16 mouse cellular contexts compared by ENCODE assay signal in genomic region chr1:120083921-120084517, GRCm38 (mm10). TPM values are rescaled to one million over a fixed set of nuclear protein-coding genes. Genes with fewer than 3 reads are reported as not detected.
DNase-seq lines count a peak whose midpoint lies in the region; ATAC-seq and TF ChIP-seq lines count a peak whose summit lies in the region.
"Had no signal": no experiment of that assay in that cellular context is flagged by ENCODE, and none has a peak within 500 bp of the region (broad histone marks: within the 10 kb centered on the region; RNA-seq: fewer than 3 reads in every experiment).

No protein-coding gene starts in this region.

- H3K4me3 ChIP-seq in heart, embryonic 14.5 days (ENCODE audit: control insufficient read depth in 1 of 2, insufficient read depth in 1 of 2, low read depth in 1 of 2, low read length in 2 of 2) = no peak overlapping the region
- no peak overlapping the region for H3K4me3 ChIP-seq in heart, embryonic 11.5 days (ENCODE audit: low read depth, low read length)
- no peak overlapping the region for H3K4me3 ChIP-seq in lung, embryonic 16.5 days (ENCODE audit: low read length)
- H3K4me3 ChIP-seq in intestine, embryonic 15.5 days (replicated peaks) = no peak overlapping the region
- H3K4me3 ChIP-seq in stomach, postnatal 0 days (ENCODE audit: low read depth, low read length) = no peak overlapping the region
- no peak overlapping the region for H3K4me3 ChIP-seq in gastrocnemius, adult 2 months
- H3K4me3 ChIP-seq: hindbrain, embryonic 12.5 days; limb, embryonic 10.5 days; midbrain, embryonic 12.5 days had no signal

- H3K9ac ChIP-seq in heart, embryonic 14.5 days (ENCODE audit: low read length) = no peak overlapping the region
- H3K9ac ChIP-seq in heart, embryonic 11.5 days (ENCODE audit: low read depth, low read length) = no peak overlapping the region
- H3K9ac ChIP-seq in lung, embryonic 16.5 days (ENCODE audit: low read length) = no peak overlapping the region
- no peak overlapping the region for H3K9ac ChIP-seq in intestine, embryonic 15.5 days
- H3K9ac ChIP-seq in stomach, postnatal 0 days (ENCODE audit: low read length) = no peak overlapping the region
- H3K9ac ChIP-seq: hindbrain, embryonic 12.5 days had no signal

- H3K9me3 ChIP-seq in heart, embryonic 14.5 days (ENCODE audit: control insufficient read depth, low read length) = no peaks in the 10 kb centered on the region
- no peaks in the 10 kb centered on the region for H3K9me3 ChIP-seq in heart, embryonic 11.5 days (replicated peaks; ENCODE audit: control insufficient read depth, low read length)
- H3K9me3 ChIP-seq in lung, embryonic 16.5 days (ENCODE audit: control insufficient read depth, low read length) = no peaks in the 10 kb centered on the region
- H3K9me3 ChIP-seq in intestine, embryonic 15.5 days = no peaks in the 10 kb centered on the region
- H3K9me3 ChIP-seq in stomach, postnatal 0 days (ENCODE audit: control insufficient read depth, low read length) = no peaks in the 10 kb centered on the region
- H3K9me3 ChIP-seq: G1E; hindbrain, embryonic 12.5 days; limb, embryonic 10.5 days; midbrain, embryonic 12.5 days had no signal

- ATAC-seq in heart, embryonic 14.5 days (ENCODE audit: insufficient number of reproducible peaks, insufficient read depth, low FRiP score, low read depth) = peak; percentile 40; the same call in 1 of the 2 replicates
- ATAC-seq in heart, embryonic 11.5 days (replicated peaks; ENCODE audit: insufficient number of reproducible peaks, low FRiP score, low TSS enrichment) = no peak
- peak; percentile 39; the same call in 1 of the 2 replicates for ATAC-seq in lung, embryonic 16.5 days (ENCODE audit: low read depth)
- peak; percentile 77 for ATAC-seq in intestine, embryonic 15.5 days
- ATAC-seq in stomach, postnatal 0 days (ENCODE audit: low FRiP score, low TSS enrichment) = peak; percentile 78
- ATAC-seq: forebrain, embryonic 14.5 days had no signal

- TF ChIP-seq EP300 in stomach, postnatal 0 days (optimal IDR thresholded peaks at IDR 0.05) = no peak

- WGBS in heart, embryonic 14.5 days = 24% methylated on average over 5 of the region's 5 CpGs
- 29% methylated on average over 5 of the region's 5 CpGs for WGBS in heart, embryonic 11.5 days (ENCODE audit: insufficient replicate concordance)
- WGBS in lung, embryonic 16.5 days = 19% methylated on average over 5 of the region's 5 CpGs
- 28% methylated on average over 5 of the region's 5 CpGs for WGBS in intestine, embryonic 15.5 days
- 32% methylated on average over 5 of the region's 5 CpGs for WGBS in stomach, postnatal 0 days

- intact Hi-C loops in left cerebral cortex, postnatal 4 days (cut with DNase I) = no loop called here
- intact Hi-C loops in gastrocnemius, adult 2 months (cut with DNase I) = no loop called here

- DNase-seq in lung, postnatal 36 days = no peak
- DNase-seq in stomach, postnatal 0 days (ENCODE audit: low spot score) = peak; percentile 67
- DNase-seq in left cerebral cortex, postnatal 4 days = no peak
- no peak for DNase-seq in gastrocnemius, adult 2 months
- DNase-seq: adrenal gland, postnatal 14 days; cerebellum, postnatal 10 days; kidney, adult 18-20 months had no signal

- no peak overlapping the region for H3K4me2 ChIP-seq in heart, embryonic 14.5 days (ENCODE audit: low read length)
- H3K4me2 ChIP-seq in heart, embryonic 11.5 days = no peak overlapping the region
- H3K4me2 ChIP-seq in lung, embryonic 16.5 days (ENCODE audit: low read depth, low read length) = no peak overlapping the region
- peak overlapping the region; percentile 45 for H3K4me2 ChIP-seq in intestine, embryonic 15.5 days (replicated peaks)
- no peak overlapping the region for H3K4me2 ChIP-seq in stomach, postnatal 0 days (replicated peaks; ENCODE audit: low read depth)
- H3K4me2 ChIP-seq: hindbrain, embryonic 12.5 days; midbrain, embryonic 12.5 days had no signal

- H3K36me3 ChIP-seq in heart, embryonic 14.5 days (ENCODE audit: control insufficient read depth, insufficient read depth, low read length) = no peaks in the 10 kb centered on the region
- H3K36me3 ChIP-seq in heart, embryonic 11.5 days (ENCODE audit: control insufficient read depth, insufficient read depth, low read length) = no peaks in the 10 kb centered on the region
- H3K36me3 ChIP-seq in lung, embryonic 16.5 days (ENCODE audit: control insufficient read depth, insufficient read depth, low read length) = no peaks in the 10 kb centered on the region
- H3K36me3 ChIP-seq in intestine, embryonic 15.5 days = no peaks in the 10 kb centered on the region
- no peaks in the 10 kb centered on the region for H3K36me3 ChIP-seq in stomach, postnatal 0 days (ENCODE audit: control insufficient read depth, insufficient read depth, low read length)
- H3K36me3 ChIP-seq: G1E; hindbrain, embryonic 12.5 days; limb, embryonic 10.5 days; midbrain, embryonic 12.5 days had no signal

- no peak for TF ChIP-seq CTCF in stomach, postnatal 0 days (IDR thresholded peaks at IDR 0.05; ENCODE audit: low read depth)
- TF ChIP-seq CTCF in gastrocnemius, adult 2 months (IDR thresholded peaks at IDR 0.05) = no peak

- H3K27me3 ChIP-seq in heart, embryonic 14.5 days (ENCODE audit: control insufficient read depth, insufficient read depth, low read length) = no peaks in the 10 kb centered on the region
- H3K27me3 ChIP-seq in heart, embryonic 11.5 days (ENCODE audit: control insufficient read depth, insufficient read depth, low read length) = no peaks in the 10 kb centered on the region
- H3K27me3 ChIP-seq in lung, embryonic 16.5 days (ENCODE audit: control insufficient read depth, insufficient read depth, low read depth, low read length) = no peaks in the 10 kb centered on the region
- no peaks in the 10 kb centered on the region for H3K27me3 ChIP-seq in intestine, embryonic 15.5 days (replicated peaks)
- H3K27me3 ChIP-seq in stomach, postnatal 0 days (ENCODE audit: control insufficient read depth, insufficient read depth, low read length) = no peaks in the 10 kb centered on the region
- H3K27me3 ChIP-seq: hindbrain, embryonic 12.5 days; midbrain, embryonic 12.5 days had no signal

- peaks cover 14 to 20% of the 10 kb centered on the region in 2 experiments for H3K4me1 ChIP-seq in heart, embryonic 14.5 days (ENCODE audit: control insufficient read depth in 2 of 2, insufficient read depth in 2 of 2, low read length in 2 of 2)
- H3K4me1 ChIP-seq in heart, embryonic 11.5 days (ENCODE audit: control insufficient read depth, insufficient read depth, low read length) = peaks cover 17% of the 10 kb centered on the region
- H3K4me1 ChIP-seq in lung, embryonic 16.5 days (replicated peaks; ENCODE audit: control insufficient read depth, insufficient read depth, low read length) = peaks cover 15% of the 10 kb centered on the region
- 0 out of 2 replicates have a peak, but pooled peaks cover 8% of the 10 kb centered on the region for H3K4me1 ChIP-seq in intestine, embryonic 15.5 days (replicated peaks)
- H3K4me1 ChIP-seq in stomach, postnatal 0 days (replicated peaks; ENCODE audit: control insufficient read depth, insufficient read depth) = 0 out of 2 replicates have a peak, but pooled peaks cover 2% of the 10 kb centered on the region

- peak overlapping the region in 1 of 2 experiments; percentile 22; a peak in 2 of 4 replicates for H3K27ac ChIP-seq in heart, embryonic 14.5 days (replicated peaks in 1 of 2; ENCODE audit: control insufficient read depth in 1 of 2, insufficient read depth in 1 of 2, low read depth in 2 of 2, low read length in 2 of 2)
- no peak overlapping the region for H3K27ac ChIP-seq in heart, embryonic 11.5 days (ENCODE audit: low read depth, low read length)
- H3K27ac ChIP-seq in lung, embryonic 16.5 days (ENCODE audit: low read length) = no peak overlapping the region
- H3K27ac ChIP-seq in intestine, embryonic 15.5 days = peak overlapping the region; percentile 83
- H3K27ac ChIP-seq in stomach, postnatal 0 days (replicated peaks) = peak overlapping the region; percentile 74
- H3K27ac ChIP-seq in gastrocnemius, adult 2 months = no peak overlapping the region
- H3K27ac ChIP-seq: hindbrain, embryonic 12.5 days; limb, embryonic 10.5 days; midbrain, embryonic 12.5 days had no signal

RNA-seq across cellular contexts. Expression of gene Tmem37, which starts 10.1 kb away (rescaled TPM):
- polyA plus RNA-seq in heart, embryonic 14.5 days (2014; fragmentation: Nextera tagmentation; extraction: Ambion mirVana) = 15.1 and 15.7 TPM in 2 replicates
- 19.1 and 19.6 TPM in 2 replicates for polyA plus RNA-seq in heart, embryonic 11.5 days (2014; fragmentation: Nextera tagmentation; extraction: Ambion mirVana)
- polyA plus RNA-seq in lung, embryonic 16.5 days (2015; fragmentation: Nextera tagmentation; extraction: Ambion mirVana) = 11.4 and 13.6 TPM in 2 replicates
- 51.3 and 66.1 TPM in 2 replicates for polyA plus RNA-seq in intestine, embryonic 15.5 days (2015; fragmentation: Nextera tagmentation; extraction: Ambion mirVana)
- polyA plus RNA-seq in stomach, postnatal 0 days (2015; fragmentation: Nextera tagmentation; extraction: Ambion mirVana) = 7.8 and 8.8 TPM in 2 replicates
- 1 to 10 TPM; 1.4 to 1.8 TPM for total RNA-seq in left cerebral cortex, postnatal 4 days (2021)
- 10 to 100 TPM in 1 of 2 experiments, 1 to 10 TPM in 1; 9.3 to 12.8 TPM for total RNA-seq in gastrocnemius, adult 2 months (2021)
- polyA plus RNA-seq: G1E had no signal

RNA-seq across cellular contexts. Expression of gene Dbi, which starts 36.9 kb away (rescaled TPM):
- 768 and 775 TPM in 2 replicates for polyA plus RNA-seq in heart, embryonic 14.5 days (2014; fragmentation: Nextera tagmentation; extraction: Ambion mirVana)
- polyA plus RNA-seq in heart, embryonic 11.5 days (2014; fragmentation: Nextera tagmentation; extraction: Ambion mirVana) = 639 and 662 TPM in 2 replicates
- polyA plus RNA-seq in lung, embryonic 16.5 days (2015; fragmentation: Nextera tagmentation; extraction: Ambion mirVana) = 457 and 459 TPM in 2 replicates
- 1,422 and 1,510 TPM in 2 replicates for polyA plus RNA-seq in intestine, embryonic 15.5 days (2015; fragmentation: Nextera tagmentation; extraction: Ambion mirVana)
- 1,663 and 1,741 TPM in 2 replicates for polyA plus RNA-seq in stomach, postnatal 0 days (2015; fragmentation: Nextera tagmentation; extraction: Ambion mirVana)
- 100 to 1,000 TPM; 335 to 344 TPM for total RNA-seq in left cerebral cortex, postnatal 4 days (2021)
- total RNA-seq in gastrocnemius, adult 2 months (2021) = 100 to 1,000 TPM; 109 to 173 TPM

RNA-seq across cellular contexts. Expression of gene 3110009E18Rik, which starts 37.0 kb away (rescaled TPM):
- polyA plus RNA-seq in heart, embryonic 14.5 days (2014; fragmentation: Nextera tagmentation; extraction: Ambion mirVana) = 11.1 and 12.4 TPM in 2 replicates
- polyA plus RNA-seq in heart, embryonic 11.5 days (2014; fragmentation: Nextera tagmentation; extraction: Ambion mirVana) = 11.8 and 13.1 TPM in 2 replicates
- 18.1 and 18.7 TPM in 2 replicates for polyA plus RNA-seq in lung, embryonic 16.5 days (2015; fragmentation: Nextera tagmentation; extraction: Ambion mirVana)
- polyA plus RNA-seq in intestine, embryonic 15.5 days (2015; fragmentation: Nextera tagmentation; extraction: Ambion mirVana) = 15.6 and 18.4 TPM in 2 replicates
- polyA plus RNA-seq in stomach, postnatal 0 days (2015; fragmentation: Nextera tagmentation; extraction: Ambion mirVana) = 10.1 and 11.9 TPM in 2 replicates
- 10 to 100 TPM; 11.2 to 11.8 TPM for total RNA-seq in left cerebral cortex, postnatal 4 days (2021)
- total RNA-seq in gastrocnemius, adult 2 months (2021) = 1 to 10 TPM; 3.3 to 6.6 TPM

Comparison
In these comparisons a context has a peak if more than half of its experiments do, and no peak if none do; other contexts are left out.
1. H3K27ac ChIP-seq: peak in intestine, embryonic 15.5 days (single experiment) and stomach, postnatal 0 days (single experiment); none in heart, embryonic 11.5 days (single experiment), lung, embryonic 16.5 days (single experiment) and gastrocnemius, adult 2 months (single experiment).